Mouse (Mus musculus) layer of hippocampus, postnatal 25 days (tissue): ENCODE data around the gene 9530053A07Rik. TPM values are rescaled to one million over a fixed set of nuclear protein-coding genes. Genes with fewer than 3 reads are reported as not detected.
"Not testable (repeated sequence)": the region's sequence is repeated elsewhere in the genome, so short reads cannot be mapped to it uniquely, and the experiment has no call there.

Source experiments
- DNase-seq, 2 experiments: peaks; one replicate each; pipeline ENCODE4 v3.0.0; 2022; ENCODE audit warnings: mixed read lengths in 2 of 2, low spot score in 1 of 2; ENCODE audit errors: extremely low spot score in 1 of 2
- total RNA-seq, 2 experiments: library from RNA; stranded (reverse); gene quantifications; 2 replicates each; pipeline ENCODE4 v1.2.3; 2021

Gene 9530053A07Rik
- total RNA-seq, result under 1 TPM in 1 of 2 experiments, not detected in 1; 0.05 TPM

DNA sequence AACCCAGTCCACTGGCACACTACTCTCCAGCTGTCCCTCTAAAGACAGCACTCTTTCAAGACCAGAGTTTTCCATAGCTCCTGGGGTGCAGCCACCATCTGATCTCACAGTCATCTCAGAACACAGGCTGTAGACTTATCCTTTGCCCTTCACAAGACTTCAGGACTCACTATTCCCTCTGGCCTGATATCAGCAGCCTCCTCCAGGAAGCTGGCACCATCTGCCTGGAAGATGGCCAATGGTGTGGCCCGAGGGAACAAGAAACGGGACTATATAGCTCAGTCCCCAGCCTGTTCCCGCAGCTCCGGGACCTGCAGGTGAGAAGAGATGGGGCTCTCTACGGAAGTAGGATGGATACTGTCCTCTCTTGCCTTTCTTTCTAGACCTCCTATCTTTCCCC is at the start of gene 9530053A07Rik:
9530053A07Rik (plus strand) TSS at position 301 of the 400 bp plus-strand sequence.
- DNase-seq, result no peak

DNA sequence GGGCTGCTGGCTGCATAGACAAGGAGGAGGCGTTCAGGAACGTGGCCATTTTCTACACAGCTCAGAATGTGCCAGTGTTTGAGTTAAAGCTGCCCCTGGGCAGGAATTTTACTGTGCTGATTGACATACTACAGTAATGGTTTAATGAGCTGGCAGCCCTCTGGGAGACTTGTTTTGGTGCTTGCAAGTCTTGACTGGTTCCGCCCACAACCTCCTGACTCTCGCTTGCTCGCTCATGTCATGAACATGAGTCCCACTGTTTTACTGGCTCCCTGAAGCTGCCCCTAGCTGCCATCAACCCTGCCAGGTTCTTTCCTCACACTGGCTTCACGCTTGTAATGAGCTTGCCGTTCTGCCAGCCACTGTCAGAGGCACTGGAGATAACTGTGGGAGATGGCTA is 45.1 kb upstream of the 9530053A07Rik start:
- no peak for DNase-seq

DNA sequence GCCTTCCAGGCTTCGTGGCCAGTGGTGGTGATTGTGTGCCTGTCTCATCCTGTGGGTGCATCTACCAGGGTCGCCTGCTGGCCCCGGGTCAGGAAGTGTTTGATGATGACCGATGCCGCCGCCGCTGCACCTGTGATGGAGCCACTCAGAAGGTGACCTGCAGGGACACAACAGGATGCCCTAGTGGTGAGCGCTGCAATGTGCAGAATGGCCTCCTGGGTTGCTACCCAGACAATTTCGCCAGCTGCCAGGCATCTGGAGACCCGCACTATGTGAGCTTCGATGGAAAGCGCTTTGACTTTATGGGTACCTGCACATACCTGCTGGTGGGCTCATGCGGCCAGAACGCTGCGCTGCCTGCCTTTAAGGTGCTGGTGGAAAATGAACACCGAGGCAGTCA is 43.0 kb upstream of the 9530053A07Rik start:
- DNase-seq, result no peak

DNA sequence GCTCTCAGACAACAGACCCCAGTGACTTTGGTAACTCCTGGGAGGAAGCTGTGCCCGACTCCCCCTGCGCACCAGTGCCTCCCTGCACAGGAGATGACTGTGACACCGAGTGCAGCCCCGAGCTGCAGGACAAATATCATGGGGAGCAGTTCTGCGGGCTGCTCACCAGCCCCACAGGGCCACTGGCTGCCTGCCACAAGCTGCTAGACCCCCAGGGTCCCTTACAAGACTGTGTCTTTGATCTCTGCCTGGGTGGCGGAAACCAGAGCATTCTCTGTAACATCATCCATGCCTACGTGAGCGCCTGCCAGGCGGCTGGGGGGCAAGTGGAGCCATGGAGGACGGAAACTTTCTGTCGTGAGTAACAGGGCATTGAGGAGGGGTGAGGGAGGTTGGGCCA is 35.7 kb upstream of the 9530053A07Rik start:
- DNase-seq, result no peak

DNA sequence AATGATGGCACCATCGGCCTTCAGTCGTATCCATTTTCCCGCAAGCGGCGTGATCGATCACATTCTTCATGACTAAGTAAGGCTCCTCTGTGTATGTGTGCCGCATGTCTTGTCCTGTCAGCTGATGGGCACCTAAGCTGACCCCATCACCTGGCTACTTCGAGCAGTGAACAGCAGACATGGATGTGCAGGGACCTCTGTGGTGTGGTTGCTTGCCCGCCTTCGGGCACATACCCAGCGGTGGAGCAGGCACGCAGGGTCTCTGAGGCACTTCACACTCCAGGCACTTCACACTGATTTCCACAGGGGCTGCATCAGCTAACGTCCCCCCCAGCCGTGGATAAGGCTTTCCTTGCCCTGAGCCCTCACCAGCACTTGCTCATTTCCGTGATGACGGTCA is 30.2 kb upstream of the 9530053A07Rik start:
- DNase-seq, result no peak

DNA sequence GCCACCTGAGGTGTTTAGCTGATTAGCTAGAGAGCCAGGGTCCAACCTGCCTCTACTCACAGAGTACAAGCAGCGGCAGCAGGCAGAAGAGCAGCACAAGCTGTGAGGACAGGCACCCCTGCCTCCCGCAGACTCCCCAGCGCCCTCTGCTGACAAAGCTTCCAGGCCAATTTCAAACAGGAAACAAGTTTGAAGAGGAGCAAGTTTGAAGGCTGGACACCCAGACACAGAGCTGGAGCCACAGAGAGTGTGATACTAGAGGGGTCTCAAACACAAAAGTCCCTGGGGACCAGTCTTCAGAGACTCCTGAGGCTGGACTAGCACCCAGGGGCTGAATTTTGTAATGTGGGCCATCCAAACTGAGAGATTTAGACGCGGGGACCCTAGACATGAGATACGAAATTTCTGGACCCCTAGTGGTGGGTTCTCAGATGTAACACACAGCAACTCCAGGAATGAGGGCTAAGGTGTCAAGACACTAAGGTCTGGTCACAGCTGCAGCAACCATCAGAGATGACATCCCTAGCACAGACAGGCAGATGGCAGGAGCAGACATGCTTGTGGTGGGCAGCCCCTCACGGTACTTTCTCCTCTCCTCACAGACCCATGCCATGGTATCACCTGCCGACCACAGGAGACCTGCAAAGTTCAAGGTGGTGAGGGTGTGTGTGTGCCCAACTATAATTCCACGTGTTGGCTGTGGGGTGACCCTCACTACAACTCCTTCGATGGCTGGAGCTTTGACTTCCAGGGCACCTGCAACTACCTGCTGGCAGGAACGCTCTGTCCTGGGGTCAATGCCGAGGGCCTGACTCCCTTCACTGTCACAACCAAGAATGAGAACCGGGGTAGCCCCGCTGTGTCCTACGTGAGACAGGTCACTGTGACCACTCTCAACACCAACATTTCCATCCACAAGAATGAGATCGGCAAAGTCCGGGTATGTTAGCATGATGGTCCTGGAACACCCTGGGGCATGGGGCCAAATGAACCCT is 28.4 kb upstream of the 9530053A07Rik start:
- DNase-seq, result peak in 1 of 2 experiments; percentile 58

DNA sequence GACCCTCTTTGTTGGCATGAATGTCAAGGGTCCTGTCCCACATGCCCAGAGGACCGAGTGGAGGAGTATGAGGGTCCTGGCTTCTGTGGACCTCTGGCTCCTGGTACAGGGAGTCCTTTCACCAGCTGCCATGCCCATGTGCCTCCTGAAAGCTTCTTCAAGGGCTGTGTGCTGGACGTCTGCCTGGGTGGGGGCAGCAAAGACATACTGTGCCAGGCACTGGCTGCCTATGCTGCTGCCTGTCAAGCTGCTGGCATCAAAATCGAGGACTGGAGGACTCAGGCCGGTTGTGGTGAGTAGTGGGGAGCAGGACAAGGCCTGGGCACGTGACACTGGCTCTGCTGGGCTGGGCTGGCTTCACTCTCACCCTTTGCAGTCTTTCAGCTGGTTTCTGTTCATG is 26.3 kb upstream of the 9530053A07Rik start:
- not testable (repeated sequence) for DNase-seq

DNA sequence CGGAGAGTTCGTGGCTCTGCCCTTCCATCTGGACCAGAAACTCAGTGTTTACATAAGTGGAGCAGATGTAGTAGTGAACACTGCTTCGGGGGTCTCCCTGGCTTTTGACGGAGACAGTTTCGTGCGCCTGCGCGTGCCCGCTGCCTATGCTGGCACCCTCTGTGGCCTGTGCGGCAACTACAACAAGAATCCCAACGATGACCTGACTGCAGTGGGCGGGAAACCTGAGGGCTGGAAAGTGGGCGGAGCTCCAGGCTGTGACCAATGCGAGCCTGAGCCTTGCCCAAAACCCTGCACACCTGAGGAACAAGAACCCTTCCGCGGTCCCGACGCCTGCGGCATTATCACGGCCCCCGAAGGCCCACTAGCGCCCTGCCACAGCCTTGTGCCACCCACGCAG is 24.6 kb upstream of the 9530053A07Rik start:
- DNase-seq, result no peak

DNA sequence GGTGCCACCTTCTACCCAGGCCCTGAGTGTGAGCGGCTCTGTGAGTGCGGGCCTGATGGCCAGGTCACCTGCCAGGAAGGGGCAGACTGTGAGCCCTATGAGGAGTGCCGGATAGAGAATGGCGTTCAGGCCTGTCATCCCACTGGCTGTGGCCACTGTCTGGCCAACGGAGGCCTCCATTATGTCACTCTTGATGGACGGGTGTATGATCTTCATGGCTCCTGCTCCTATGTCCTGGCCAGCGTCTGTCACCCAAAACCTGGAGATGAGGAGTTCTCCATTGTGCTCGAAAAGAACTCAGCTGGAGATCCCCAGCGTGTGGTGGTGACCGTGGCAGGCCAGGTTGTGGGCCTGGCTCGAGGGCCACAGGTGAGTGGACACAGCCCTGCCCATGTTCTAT is 23.0 kb upstream of the 9530053A07Rik start:
- no peak for DNase-seq

DNA sequence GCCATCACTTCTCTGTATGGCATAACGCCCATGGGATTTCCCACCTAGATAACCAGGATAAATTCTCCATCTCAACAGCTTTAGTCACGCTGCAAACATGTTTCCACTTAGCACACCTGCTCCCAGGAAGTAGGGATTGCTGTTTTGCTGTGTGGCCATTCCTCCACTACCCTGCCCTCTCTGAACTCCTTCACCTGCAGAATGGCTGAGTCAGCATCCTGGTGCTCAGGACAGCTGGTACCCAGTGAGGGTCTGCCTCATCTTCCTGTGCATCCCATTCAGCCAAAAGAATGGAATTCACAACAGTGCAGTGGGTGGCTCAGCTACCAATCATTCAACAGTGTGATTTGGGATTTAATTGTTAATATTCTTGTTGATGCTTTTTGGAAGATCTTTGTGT is 14.6 kb upstream of the 9530053A07Rik start:
- no peak for DNase-seq

DNA sequence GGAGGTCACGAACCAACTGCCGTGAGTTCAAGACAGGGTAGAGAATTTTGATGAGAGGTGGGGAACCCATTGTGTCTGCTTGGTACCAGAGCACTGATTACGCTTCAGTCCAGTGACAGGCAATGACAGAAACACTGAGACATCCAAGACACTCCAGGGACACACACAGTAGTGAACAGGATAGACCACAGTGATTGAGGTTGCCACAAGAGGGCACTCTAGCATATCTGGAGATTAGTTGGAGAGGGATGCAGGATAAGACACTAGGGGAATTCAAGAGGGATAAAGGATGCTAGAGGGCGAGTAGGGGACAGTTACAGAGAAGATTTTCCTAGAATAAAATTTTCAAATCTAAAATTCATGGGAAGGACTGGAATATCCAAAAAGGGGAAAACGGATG is 8.3 kb downstream of the 9530053A07Rik start:
- peak in 1 of 2 experiments; percentile 60 for DNase-seq

DNA sequence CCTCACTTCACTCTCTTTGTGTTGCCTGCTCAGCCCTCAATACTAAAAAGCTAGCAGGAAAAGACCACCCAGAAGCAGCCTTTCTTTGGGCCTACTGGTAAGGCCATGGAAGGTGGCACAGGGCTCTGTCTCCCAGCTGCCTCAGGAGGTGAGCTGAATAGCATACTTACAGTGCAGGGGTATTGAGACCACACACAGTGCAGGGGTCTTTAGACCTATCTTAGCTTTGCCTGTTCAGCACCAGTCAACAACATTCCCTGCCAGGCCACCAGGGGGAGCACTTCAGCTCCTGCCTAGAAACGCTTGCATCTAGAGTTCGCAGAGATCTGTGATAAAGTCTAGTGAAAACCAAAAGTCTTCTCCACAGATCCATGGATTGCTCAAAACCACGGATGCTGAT is 19.0 kb downstream of the 9530053A07Rik start:
- DNase-seq, result peak; percentile 45 to 81

DNA sequence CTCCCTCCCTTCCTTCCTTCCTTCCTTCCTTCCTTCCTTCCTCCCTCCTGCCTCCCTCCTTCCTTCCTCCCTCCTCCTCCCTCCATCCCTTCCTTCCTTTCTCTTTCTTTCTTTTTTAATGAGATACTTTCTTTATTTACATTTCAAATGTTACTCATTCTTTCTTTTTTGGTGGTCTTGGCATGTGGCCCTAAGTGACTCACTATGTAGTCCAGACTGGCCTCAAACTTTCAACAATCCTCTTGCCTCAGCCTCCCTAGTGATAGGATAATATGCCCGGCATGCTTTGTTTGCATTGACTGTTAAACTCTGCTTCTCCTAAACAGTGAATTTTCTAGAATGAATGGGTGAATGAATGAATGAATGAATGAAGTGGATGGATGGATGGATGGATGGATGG is 20.6 kb downstream of the 9530053A07Rik start:
- DNase-seq, result no peak

DNA sequence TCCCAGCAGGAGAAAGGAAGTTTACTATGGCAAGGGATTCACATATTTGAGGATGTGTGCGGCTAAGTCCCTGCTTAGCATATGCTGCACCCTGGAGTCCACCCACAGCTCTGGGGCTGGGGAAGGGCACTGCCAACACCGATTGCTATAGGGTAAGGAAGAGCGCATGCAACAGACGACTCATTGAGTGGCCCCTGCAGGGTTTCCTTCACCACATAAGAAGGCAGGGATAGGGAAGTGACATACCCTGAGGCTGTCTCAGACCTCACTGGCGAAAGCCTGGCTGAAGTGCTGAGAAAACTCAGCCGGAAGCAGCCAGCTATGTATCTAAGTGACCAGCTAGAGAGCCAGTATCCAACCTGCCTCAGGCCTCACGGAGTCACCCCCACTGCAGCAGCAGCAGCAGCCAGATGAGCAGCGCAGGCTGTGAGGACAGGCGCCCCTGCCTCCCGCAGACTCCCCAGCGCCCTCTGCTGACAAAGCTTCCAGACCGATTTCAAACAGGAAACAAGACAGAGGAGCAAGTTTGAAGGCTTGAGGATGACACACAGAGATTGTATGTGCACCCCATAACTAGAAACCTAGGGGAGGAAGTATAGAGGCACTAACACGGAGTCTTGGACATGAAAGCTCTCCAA is 22.4 kb downstream of the 9530053A07Rik start:
- peak; percentile 26 to 69 for DNase-seq

DNA sequence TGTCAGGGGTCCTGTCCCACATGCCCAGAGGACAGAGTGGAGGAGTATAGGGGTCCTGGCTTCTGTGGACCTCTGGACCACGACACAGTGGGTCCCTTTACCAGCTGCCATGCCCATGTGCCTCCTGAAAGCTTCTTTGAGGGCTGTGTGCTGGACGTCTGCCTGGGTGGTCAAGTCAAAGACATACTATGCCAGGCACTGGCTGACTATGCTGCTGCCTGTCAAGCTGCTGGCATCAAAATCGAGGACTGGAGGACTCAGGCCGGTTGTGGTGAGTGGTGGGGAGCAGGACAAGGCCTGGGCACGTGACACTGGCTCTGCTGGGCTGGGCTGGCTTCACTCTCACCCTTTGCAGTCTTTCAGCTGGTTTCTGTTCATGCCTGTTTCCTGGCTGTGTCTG is 24.3 kb downstream of the 9530053A07Rik start:
- not testable (repeated sequence) for DNase-seq

DNA sequence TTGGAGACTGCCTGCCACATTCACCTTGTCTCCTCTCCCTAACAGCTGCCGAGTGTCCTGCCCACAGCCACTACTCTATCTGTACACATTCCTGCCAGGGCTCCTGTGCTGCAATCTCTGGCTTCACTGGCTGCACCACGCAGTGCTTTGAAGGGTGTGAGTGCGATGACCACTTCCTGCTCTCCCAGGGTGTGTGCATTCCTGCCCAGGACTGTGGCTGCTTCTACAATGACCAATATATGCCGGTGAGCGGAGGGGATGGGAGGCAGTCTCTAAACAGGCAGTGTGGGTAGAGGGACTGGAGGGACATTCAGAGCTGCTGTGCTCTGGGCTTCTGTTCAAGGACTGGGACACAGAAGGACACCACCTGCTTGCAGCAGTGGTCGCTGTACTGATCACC is 30.0 kb downstream of the 9530053A07Rik start:
- no peak for DNase-seq

DNA sequence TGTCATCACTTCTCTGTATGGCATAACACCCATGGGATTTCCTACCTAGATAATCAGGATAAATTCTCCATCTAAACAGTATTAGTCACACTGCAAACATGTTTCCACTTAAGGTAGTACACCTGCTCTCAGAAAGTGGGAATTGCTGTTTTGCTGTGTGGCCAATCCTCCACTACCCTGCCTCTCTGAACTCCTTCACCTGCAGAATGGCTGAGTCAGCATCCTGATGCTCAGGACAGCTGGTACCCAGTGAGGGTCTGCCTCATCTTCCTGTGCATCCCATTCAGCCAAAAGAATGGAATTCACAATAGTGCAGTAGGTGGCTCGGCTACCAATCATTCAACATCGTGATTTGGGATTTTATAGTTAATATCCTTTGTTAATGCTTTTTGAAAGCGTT is 30.6 kb downstream of the 9530053A07Rik start:
- DNase-seq, result no peak

DNA sequence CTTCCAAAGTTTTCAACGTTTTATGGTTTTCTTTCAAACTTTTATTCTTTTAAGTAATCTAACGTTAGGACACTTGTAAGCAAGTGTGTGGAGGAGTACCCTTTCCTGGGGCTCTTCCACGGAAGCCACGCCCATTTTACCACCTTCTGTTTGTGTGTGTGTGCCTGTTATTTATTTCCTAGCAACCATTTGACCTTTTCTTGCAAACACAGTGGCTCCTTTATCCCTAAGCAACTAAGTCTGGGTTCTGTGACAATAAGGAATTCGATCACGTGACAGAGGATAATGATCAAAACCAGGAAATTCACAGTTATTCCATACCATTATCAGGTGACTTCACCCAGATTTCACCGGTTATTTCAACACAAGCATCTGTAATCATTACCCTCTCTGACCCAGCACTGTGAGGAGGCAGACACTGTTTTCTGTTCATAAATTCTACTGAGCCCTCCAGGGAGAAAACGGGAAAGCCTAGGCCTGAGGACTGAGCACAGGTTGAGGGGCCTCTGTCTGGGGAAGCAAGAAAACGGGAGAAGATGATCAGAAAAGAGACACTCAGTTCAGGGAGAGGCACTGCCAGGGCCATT is 32.0 kb downstream of the 9530053A07Rik start:
- no peak for DNase-seq

DNA sequence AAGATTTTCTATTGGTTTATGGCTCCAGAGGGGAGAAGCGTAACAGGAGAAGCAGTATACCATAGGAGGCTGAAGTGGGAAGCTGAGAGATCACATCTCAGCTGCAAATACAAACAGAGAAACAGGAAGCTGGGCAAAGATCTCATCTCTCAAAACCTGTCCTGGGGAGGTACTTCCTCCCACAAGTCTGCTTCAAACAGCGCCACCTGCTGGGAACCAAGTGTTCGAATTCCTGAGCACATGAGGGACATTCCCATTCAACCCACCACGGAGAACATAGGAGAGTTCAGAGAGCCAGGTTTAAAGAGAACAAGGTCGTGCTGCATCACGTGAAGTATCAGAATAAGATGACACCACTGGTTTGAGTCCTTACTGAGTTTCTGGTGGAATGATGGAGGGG is 36.1 kb downstream of the 9530053A07Rik start:
- DNase-seq, result no peak

DNA sequence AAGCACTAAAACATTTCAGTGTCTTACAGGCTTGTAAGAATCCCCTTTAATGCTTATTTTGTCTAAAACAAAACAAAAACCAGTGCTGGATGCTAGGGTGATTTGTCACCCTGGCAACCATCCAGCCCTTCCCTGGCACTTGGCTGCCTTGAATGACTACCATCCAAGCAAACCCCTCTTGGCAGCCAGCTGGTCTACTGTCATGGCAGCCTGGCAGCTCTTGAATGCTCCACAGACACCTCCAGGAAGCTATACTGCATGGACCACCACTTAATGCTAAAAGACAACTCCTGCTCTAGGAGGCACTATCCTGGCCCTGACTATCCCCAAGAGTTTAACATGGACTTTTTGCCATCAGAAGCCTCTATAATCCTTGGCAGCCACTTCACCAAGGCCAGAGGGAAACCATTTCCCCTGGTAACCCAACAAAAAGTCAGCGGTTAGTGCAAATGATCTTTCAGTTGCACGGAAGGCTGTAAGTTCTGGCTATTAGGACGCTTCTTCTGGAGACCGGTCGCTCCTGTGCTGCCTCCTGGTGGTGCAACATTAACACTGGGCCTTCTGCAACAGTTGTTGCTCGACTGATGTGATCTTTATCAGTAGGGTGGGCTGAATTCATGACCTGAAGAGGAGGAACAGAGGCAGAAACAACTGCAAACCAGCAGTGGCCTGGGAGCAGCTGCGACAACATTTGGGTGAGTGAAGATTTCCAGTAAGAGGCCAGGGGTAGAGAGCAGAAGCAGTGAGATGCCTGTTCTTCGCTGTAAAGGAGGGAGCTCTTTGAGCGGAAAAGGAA is 39.3 kb downstream of the 9530053A07Rik start:
- DNase-seq, result peak in 1 of 2 experiments; percentile 59
